Mouse (Mus musculus) c-Kit-positive CD71-positive TER-119-negative erythroid progenitor cells, embryonic 14.5 days (primary cell): Measurements from ENCODE around the gene Gm49383.
"Not testable (repeated sequence)": the region's sequence is repeated elsewhere in the genome, so short reads cannot be mapped to it uniquely, and the experiment has no call there.

ENCODE experiments used
- DNase-seq: peaks from one replicate; pipeline ENCODE4 v3.0.0-alpha.2; 2013; ENCODE audit warnings: low read depth

The Gm49383 gene

GRCm38 (mm10) chr12:69164904-69165303, 32.0 kb downstream of the Gm49383 start:
- peak; percentile 43 for DNase-seq

- not testable (repeated sequence) for DNase-seq
Observed at GRCm38 (mm10) chr12:69163586-69163985, 33.3 kb downstream of the Gm49383 start.

GRCm38 (mm10) chr12:69160677-69161076, 36.2 kb downstream of the Gm49383 start:
- DNase-seq = not testable (repeated sequence)

- peak; percentile 79 for DNase-seq
Observed at GRCm38 (mm10) chr12:69159578-69159940, 37.3 kb downstream of the Gm49383 start.

- peak; percentile 99 for DNase-seq
Observed at GRCm38 (mm10) chr12:69158765-69159577, 37.9 kb downstream of the Gm49383 start, which contains the start of gene Rps29. TSS of gene Rps29 (minus strand) at chr12:69159186.

- DNase-seq = no peak
Observed at GRCm38 (mm10) chr12:69158366-69158764, 38.5 kb downstream of the Gm49383 start.

GRCm38 (mm10) chr12:69157107-69157506, 39.8 kb downstream of the Gm49383 start:
- DNase-seq = peak; percentile 55

- DNase-seq = no peak
Observed at GRCm38 (mm10) chr12:69156436-69156835, 40.5 kb downstream of the Gm49383 start.

GRCm38 (mm10) chr12:69155923-69156322, 41.0 kb downstream of the Gm49383 start:
- DNase-seq = no peak

GRCm38 (mm10) chr12:69150049-69150448, 46.9 kb downstream of the Gm49383 start:
- DNase-seq = no peak

- no peak for DNase-seq
Observed at GRCm38 (mm10) chr12:69147166-69147735, 49.7 kb downstream of the Gm49383 start.

- DNase-seq = no peak
Observed at GRCm38 (mm10) chr12:69143460-69143859, 53.4 kb downstream of the Gm49383 start.

- no peak for DNase-seq
Observed at GRCm38 (mm10) chr12:69139841-69140240, 57.1 kb downstream of the Gm49383 start.

- no peak for DNase-seq
Observed at GRCm38 (mm10) chr12:69139201-69139600, 57.7 kb downstream of the Gm49383 start.
